Mouse (Mus musculus) hindbrain, embryonic 12.5 days (tissue): ENCODE results near the gene Cul9. TPM values are rescaled to one million over a fixed set of nuclear protein-coding genes. Genes with fewer than 3 reads are reported as not detected.

Experiments
- ATAC-seq: fragments of 200-750 bp; cut with Nextera tagmentation; 2 replicates; pipeline ENCODE4 v1.8.0; 2017; ENCODE audit warnings: moderate TSS enrichment; ENCODE audit not compliant: low FRiP score
- H3K27ac ChIP-seq: fragments of 300-500 bp; sonication (generic); 2 replicates; pipeline ENCODE4 v1.5.1; 2016; ENCODE audit warnings: mild to moderate bottlenecking
- H3K27me3 ChIP-seq: fragments of 300-500 bp; sonication (generic); 2 replicates; pipeline ENCODE4 v1.6.1; 2016; ENCODE audit warnings: mild to moderate bottlenecking
- H3K36me3 ChIP-seq: fragments of 300-500 bp; sonication (generic); 2 replicates; pipeline ENCODE4 v1.6.1; 2016; ENCODE audit warnings: mild to moderate bottlenecking
- H3K4me1 ChIP-seq: fragments of 300-500 bp; sonication (generic); 2 replicates; pipeline ENCODE4 v1.6.1; 2016
- H3K4me2 ChIP-seq: fragments of 300-500 bp; sonication (generic); replicated peaks from 2 replicates; pipeline ENCODE4 v1.6.1; 2016; ENCODE audit warnings: mild to moderate bottlenecking
- H3K4me3 ChIP-seq: fragments of 300-500 bp; sonication (generic); 2 replicates; pipeline ENCODE4 v1.5.1; 2016; ENCODE audit warnings: mild to moderate bottlenecking
- H3K9ac ChIP-seq: fragments of 300-500 bp; sonication (generic); 2 replicates; pipeline ENCODE4 v1.6.1; 2016; ENCODE audit warnings: mild to moderate bottlenecking, moderate library complexity
- H3K9me3 ChIP-seq: fragments of 300-500 bp; sonication (generic); replicated peaks from 2 replicates; pipeline ENCODE4 v1.6.1; 2016; ENCODE audit warnings: mild to moderate bottlenecking
- WGBS: fragments of 180-500 bp; shearing (Covaris S2); methylation state at CpG from one replicate; pipeline ENCODE4 v1.1.7; 2016; 5-methylcytosine and 5-hydroxymethylcytosine counted together
- polyA plus RNA-seq: library from polyadenylated mRNA; unstranded; fragments of >200 nt; fragmentation: Nextera tagmentation; extraction: Ambion mirVana; gene quantifications from 2 replicates; pipeline ENCODE4 v1.2.1, GENCODE M21; 2016

The Cul9 gene
- polyA plus RNA-seq, 1 experiment from 2014 or later = 14.9 TPM

DNA sequence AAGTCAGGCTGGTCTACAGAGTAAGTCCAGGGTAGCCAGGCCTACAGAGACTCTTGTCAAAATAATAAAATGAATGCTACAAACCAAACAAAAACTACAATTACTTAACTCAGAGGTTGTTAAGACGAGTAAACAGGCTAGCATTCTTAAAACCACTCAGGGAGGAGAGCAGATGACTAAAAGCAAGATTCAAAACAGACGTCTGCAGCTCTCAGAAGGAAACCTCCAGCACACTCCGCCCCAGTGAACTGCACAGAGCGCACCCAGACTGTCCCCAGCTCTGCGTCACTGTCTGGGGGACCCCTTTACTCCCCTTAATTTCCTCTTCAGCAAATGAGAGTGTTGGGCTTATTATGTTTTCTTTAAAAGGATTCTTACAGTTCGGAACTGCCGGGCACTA, 6.0 kb upstream of the Cul9 start:
- Histone ChIP-seq H3K9ac (no peak overlapping the region), H3K4me1 (peaks cover 38% of the 10 kb centered on the region), H3K4me3 (no peak overlapping the region), H3K27me3 (peaks cover 12% of the 10 kb centered on the region), H3K27ac (no peak overlapping the region), H3K4me2 (peak overlapping the region; percentile 88; the same call in 1 of the 2 replicates), H3K9me3 (no peaks in the 10 kb centered on the region), H3K36me3 (peaks cover 41% of the 10 kb centered on the region)
- ATAC-seq = no peak
- 84% methylated on average over 7 of the region's 7 CpGs for WGBS

DNA sequence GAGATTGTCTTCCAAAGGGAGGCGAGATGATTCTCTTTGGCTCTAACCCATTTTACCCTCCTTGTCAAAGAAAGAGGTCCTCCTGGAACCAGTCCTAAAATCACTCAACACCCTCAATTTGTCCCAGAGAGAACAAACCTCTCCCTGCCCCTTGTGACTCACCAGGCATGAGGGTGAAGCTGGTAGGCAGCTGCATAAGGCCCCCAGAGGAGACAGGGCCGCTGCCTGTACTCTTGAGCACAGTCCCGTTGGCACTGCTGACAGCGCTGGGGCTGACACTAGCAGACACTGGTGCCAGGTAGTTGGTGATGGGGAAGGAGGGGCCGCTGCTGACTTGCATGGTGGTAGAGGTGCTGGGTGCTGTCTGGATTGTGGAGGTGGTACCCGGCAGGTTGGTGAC, 5.2 kb upstream of the Cul9 start:
- H3K27ac ChIP-seq = no peak overlapping the region
- H3K9ac ChIP-seq = no peak overlapping the region
- no peak for ATAC-seq
- peaks cover 40% of the 10 kb centered on the region for H3K4me1 ChIP-seq
- H3K4me3 ChIP-seq = no peak overlapping the region
- peaks cover 19% of the 10 kb centered on the region for H3K27me3 ChIP-seq
- 95% methylated on average over 6 of the region's 6 CpGs for WGBS
- H3K9me3 ChIP-seq = no peaks in the 10 kb centered on the region
- no peak overlapping the region for H3K4me2 ChIP-seq
- peaks cover 41% of the 10 kb centered on the region for H3K36me3 ChIP-seq

- Histone ChIP-seq H3K4me2 (no peak overlapping the region), H3K9ac (no peak overlapping the region), H3K4me3 (no peak overlapping the region), H3K36me3 (peaks cover 41% of the 10 kb centered on the region), H3K4me1 (peaks cover 41% of the 10 kb centered on the region), H3K9me3 (no peaks in the 10 kb centered on the region), H3K27me3 (peaks cover 19% of the 10 kb centered on the region), H3K27ac (no peak overlapping the region)
- 88% methylated on average over 7 of the region's 7 CpGs for WGBS
- no peak for ATAC-seq
Measured at GRCm38 (mm10) chr17:46550904-46551303, 4.7 kb upstream of the Cul9 start.

DNA sequence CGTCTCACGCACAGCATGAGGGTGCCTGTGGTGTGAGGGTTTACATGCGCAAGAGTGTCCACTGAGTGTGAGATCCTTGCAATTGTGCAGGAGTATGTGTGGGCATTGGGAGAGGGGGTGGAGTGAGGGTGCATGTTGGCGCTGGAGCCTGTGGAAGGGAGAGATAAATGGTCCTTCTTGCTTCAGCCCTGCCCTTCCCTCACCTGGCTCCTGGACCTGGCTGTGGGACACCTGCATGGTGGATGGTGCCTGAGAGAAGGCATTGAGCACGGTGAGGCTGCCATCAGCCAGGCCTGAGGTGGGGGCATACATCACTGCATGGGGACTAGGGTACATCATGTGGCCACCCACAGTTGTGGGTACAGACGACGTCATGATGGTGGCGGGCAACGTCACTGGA, 3.5 kb upstream of the Cul9 start:
- Histone ChIP-seq H3K27me3 (peaks cover 19% of the 10 kb centered on the region), H3K9me3 (no peaks in the 10 kb centered on the region), H3K4me3 (no peak overlapping the region), H3K4me1 (peaks cover 43% of the 10 kb centered on the region), H3K36me3 (peaks cover 41% of the 10 kb centered on the region), H3K4me2 (no peak overlapping the region), H3K9ac (no peak overlapping the region), H3K27ac (no peak overlapping the region; the same call in 1 of the 2 replicates)
- ATAC-seq = no peak
- WGBS = 86% methylated on average over 9 of the region's 9 CpGs

DNA sequence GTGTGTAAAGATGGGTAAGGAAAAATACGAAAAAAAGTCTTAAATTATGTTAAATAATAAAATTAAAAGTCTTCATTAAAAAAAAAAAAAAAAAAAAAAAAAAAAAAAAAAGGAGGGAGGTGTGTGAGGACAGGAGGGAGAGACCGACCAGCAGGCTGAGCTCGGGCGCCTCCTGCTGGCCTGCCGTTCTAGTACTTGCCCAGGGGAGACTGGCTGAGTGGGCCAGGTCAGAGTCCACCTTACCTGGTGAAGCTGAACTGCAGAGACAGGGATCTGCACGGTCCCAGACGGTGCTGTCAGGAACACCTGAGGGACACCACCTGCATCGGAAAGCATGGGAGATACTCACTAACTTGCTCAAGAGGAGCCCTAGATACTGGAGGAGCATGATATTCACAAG, 3.0 kb upstream of the Cul9 start:
- Histone ChIP-seq H3K4me3 (no peak overlapping the region), H3K27me3 (peaks cover 19% of the 10 kb centered on the region), H3K9ac (no peak overlapping the region), H3K36me3 (peaks cover 41% of the 10 kb centered on the region), H3K27ac (no peak overlapping the region), H3K4me2 (no peak overlapping the region), H3K9me3 (no peaks in the 10 kb centered on the region), H3K4me1 (peaks cover 38% of the 10 kb centered on the region)
- no peak for ATAC-seq
- 34% methylated on average over 8 of the region's 8 CpGs for WGBS

DNA sequence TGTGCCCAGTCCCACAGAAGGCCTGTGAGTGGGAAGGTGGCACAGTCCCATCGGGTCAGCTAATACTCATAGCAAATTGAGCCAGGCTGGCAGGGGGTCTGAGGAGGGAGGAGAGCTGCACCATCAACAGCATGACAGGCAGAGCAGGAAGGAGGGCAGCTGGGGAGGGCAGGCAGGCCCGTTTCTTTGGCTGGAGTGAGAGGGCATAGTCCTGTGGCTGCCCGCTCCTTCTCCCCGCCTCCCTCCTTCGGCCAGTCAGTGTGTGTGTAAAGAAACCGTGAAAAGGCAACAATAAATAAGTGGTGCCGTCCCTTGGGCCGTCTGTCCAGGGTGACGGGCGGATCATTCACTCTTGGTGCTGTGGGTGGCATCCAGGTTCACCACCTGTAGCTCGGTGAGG, 2.6 kb upstream of the Cul9 start:
- H3K9me3 ChIP-seq = no peaks in the 10 kb centered on the region
- no peak overlapping the region for H3K27ac ChIP-seq
- ATAC-seq = no peak
- H3K4me1 ChIP-seq = peaks cover 34% of the 10 kb centered on the region
- H3K4me2 ChIP-seq = no peak overlapping the region
- H3K9ac ChIP-seq = no peak overlapping the region
- 57% methylated on average over 11 of the region's 11 CpGs for WGBS
- H3K4me3 ChIP-seq = no peak overlapping the region
- H3K27me3 ChIP-seq = peaks cover 19% of the 10 kb centered on the region
- H3K36me3 ChIP-seq = peaks cover 41% of the 10 kb centered on the region

DNA sequence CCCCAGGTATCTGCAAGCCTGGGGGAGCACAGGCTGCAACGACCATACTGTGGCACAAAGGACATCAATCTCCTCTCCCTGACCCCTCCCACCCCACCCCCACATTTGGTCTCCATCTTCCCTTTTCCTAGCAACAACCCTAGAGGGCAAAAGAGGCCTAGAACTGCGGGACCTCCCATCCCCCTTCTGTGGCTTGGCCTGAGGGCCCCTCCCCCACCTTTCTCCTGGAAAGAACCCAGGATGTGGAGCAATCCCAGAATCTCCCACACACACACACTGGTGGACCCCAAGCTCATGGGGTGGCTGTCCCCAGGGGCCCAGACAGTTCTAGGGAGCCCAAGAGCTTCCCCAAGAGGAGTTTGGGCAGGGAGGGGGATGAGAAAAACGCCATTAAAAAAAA, 1.7 kb upstream of the Cul9 start:
- peaks cover 41% of the 10 kb centered on the region for H3K36me3 ChIP-seq
- H3K27me3 ChIP-seq = peaks cover 19% of the 10 kb centered on the region
- no peak overlapping the region for H3K27ac ChIP-seq
- H3K4me2 ChIP-seq = no peak overlapping the region
- H3K4me3 ChIP-seq = no peak overlapping the region
- ATAC-seq = no peak
- no peak overlapping the region for H3K9ac ChIP-seq
- WGBS = 10% methylated on average over 3 of the region's 3 CpGs
- H3K4me1 ChIP-seq = peaks cover 26% of the 10 kb centered on the region
- H3K9me3 ChIP-seq = no peaks in the 10 kb centered on the region

DNA sequence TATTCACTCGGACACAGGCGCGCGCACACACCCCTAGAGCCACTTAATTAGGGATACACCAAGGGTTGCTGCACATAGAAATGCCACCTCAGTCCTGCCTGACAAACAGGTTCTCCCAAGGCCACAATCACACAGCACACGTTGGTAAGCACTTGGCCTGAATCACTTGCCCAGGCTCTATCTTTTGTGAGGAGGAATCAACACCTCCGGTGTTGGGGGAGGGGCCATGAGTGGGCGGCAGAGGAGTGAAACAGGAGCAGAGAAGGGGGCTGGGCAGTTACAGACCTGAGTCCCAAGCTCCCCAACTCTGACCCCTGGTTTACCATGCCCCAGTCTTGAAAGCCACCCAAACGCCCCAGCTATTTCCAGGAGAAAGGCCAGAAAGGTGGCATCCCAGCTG, 807 bp upstream of the Cul9 start:
- H3K4me2 ChIP-seq = peak overlapping the region; percentile 89; the same call in 1 of the 2 replicates
- peaks cover 42% of the 10 kb centered on the region for H3K36me3 ChIP-seq
- H3K9ac ChIP-seq = no peak overlapping the region

GRCm38 (mm10) chr17:46546591-46546990, 403 bp upstream of the Cul9 start:
- Histone ChIP-seq H3K9ac (peak overlapping the region; percentile 87), H3K4me3 (peak overlapping the region; percentile 68), H3K9me3 (no peaks in the 10 kb centered on the region), H3K27me3 (peaks cover 19% of the 10 kb centered on the region), H3K4me2 (peak overlapping the region; percentile 89), H3K27ac (no peak overlapping the region), H3K4me1 (peaks cover 19% of the 10 kb centered on the region), H3K36me3 (peaks cover 39% of the 10 kb centered on the region)
- WGBS = 9% methylated on average over 7 of the region's 7 CpGs
- ATAC-seq = no peak

More for the DNA sequence above, 807 bp upstream of the Cul9 start:
- ATAC-seq = no peak
- WGBS = 11% methylated on average over 8 of the region's 8 CpGs
- Histone ChIP-seq H3K4me1 (peaks cover 19% of the 10 kb centered on the region), H3K9me3 (no peaks in the 10 kb centered on the region), H3K27me3 (peaks cover 19% of the 10 kb centered on the region), H3K27ac (no peak overlapping the region), H3K4me3 (no peak overlapping the region)

DNA sequence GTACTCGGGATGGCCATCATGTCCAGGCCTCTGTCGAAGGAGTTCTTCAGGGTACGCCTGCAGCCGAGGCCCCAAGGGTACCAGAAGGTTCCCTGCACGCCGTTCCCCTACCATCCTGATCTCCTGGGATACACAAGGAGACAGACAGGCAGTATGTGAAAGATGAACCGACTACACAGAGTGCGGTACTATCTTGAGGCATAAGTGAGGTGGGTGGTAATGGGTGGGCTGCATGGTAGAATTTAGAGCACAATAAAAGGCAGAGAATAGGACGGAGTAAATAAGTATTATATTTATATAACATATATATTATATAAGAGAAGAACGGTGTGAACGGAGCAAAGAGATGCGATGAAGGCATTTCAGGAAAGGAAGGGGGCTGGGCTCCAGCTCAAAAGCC, 2.5 kb downstream of the Cul9 start:
- WGBS = 93% methylated on average over 12 of the region's 12 CpGs

DNA sequence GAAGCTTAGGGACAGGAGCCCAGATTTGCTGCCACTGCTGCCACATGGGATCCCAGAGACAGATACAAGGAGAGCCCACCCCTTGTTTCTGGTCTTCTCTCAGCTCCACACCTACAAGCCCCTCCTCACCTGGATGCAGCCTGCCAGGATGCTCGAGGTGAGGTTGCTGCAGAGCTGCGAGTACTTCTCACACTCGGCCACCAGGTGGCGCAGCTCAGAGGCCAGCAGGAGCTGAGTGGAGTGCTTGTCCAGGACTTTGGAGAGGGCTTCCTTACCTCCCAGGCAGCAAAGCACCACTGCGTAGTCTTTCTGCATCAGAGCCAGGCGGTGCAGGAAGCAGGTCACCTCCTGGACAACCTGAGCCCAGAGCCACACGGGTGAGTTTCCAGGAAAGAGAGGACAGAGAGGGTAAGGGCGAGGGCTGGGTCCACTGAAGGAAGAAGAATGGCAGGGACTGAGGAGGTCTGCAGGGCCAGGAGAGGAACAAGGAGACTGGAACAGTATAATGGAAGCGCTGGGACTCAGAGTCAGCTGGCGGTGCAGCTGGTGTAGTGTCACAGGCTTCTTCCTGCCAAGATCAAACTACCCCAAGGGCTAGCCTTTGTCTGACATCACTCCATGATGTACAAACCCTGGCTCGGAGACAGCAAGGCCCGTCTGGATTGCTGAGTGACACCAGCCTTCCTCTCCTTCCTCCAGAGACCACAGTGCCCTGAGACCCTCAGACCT, 20.4 kb downstream of the Cul9 start:
- H3K4me3 ChIP-seq = no peak overlapping the region
- H3K27ac ChIP-seq = no peak overlapping the region
- no peak overlapping the region for H3K4me2 ChIP-seq
- H3K9me3 ChIP-seq = no peaks in the 10 kb centered on the region
- WGBS = 40% methylated on average over 12 of the region's 12 CpGs
- H3K4me1 ChIP-seq = no peaks in the 10 kb centered on the region
- peak; percentile 46; the same call in 1 of the 2 replicates for ATAC-seq
- no peak overlapping the region for H3K9ac ChIP-seq
- peaks cover 22% of the 10 kb centered on the region for H3K36me3 ChIP-seq
- H3K27me3 ChIP-seq = peaks cover 20% of the 10 kb centered on the region

More for the DNA sequence above, 2.5 kb downstream of the Cul9 start:
- Histone ChIP-seq H3K4me1 (peaks cover 17% of the 10 kb centered on the region), H3K36me3 (peaks cover 31% of the 10 kb centered on the region), H3K9ac (no peak overlapping the region), H3K9me3 (no peaks in the 10 kb centered on the region), H3K4me3 (no peak overlapping the region), H3K4me2 (no peak overlapping the region), H3K27me3 (peaks cover 26% of the 10 kb centered on the region), H3K27ac (no peak overlapping the region)
- no peak for ATAC-seq

DNA sequence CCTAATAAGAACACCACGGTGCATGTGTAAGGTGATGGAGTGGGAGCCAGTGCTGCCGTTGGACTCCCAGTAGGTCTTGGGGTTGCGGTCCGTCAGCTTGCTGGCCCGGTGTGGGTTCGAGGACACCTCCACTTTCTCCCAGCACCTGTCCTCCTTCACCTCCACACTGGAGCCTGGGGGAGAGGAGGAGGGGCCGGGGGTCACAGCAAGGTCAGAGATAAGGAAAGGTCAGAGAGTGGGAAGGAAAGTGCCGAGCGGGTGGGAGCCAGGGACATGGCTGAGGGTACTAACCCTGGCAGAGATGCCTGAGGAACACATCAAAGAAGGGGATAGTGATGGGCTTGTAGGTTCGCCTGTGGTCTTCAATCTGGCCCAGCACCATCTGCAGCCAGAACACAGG, 21.1 kb downstream of the Cul9 start:
- H3K4me2 ChIP-seq = no peak overlapping the region
- H3K4me1 ChIP-seq = no peaks in the 10 kb centered on the region
- no peak overlapping the region for H3K4me3 ChIP-seq
- H3K9ac ChIP-seq = no peak overlapping the region
- no peak for ATAC-seq
- WGBS = 85% methylated on average over 10 of the region's 10 CpGs
- peaks cover 22% of the 10 kb centered on the region for H3K36me3 ChIP-seq
- peaks cover 27% of the 10 kb centered on the region for H3K27me3 ChIP-seq
- no peaks in the 10 kb centered on the region for H3K9me3 ChIP-seq
- no peak overlapping the region for H3K27ac ChIP-seq
